Mouse (Mus musculus) gastrocnemius, adult 8-10 months (tissue): Measurements from ENCODE around the gene Pcnt. TPM values are rescaled to one million over a fixed set of nuclear protein-coding genes. Genes with fewer than 3 reads are reported as not detected.

ENCODE experiments used
- DNase-seq, 2 experiments: peaks; one replicate each; pipeline ENCODE4 v3.0.0; 2022; ENCODE audit warnings: low spot score in 2 of 2
- total RNA-seq, 4 experiments: library from RNA; stranded (reverse); gene quantifications; 2 replicates each; pipeline ENCODE4 v1.2.4; 2022

Pcnt gene
- total RNA-seq, 4 experiments from 2014 or later, result 53.2 to 69.0 (median 59.0) TPM

- DNase-seq, result peak; percentile 66 to 87
Observed at GRCm38 (mm10) chr10:76416811-76417210, 25.8 kb downstream of the Pcnt start.

GRCm38 (mm10) chr10:76408520-76408919, 34.1 kb downstream of the Pcnt start:
- DNase-seq, result no peak

GRCm38 (mm10) chr10:76392596-76392995, 50.0 kb downstream of the Pcnt start:
- peak; percentile 28 to 47 for DNase-seq

GRCm38 (mm10) chr10:76391786-76392185, 50.8 kb downstream of the Pcnt start:
- DNase-seq, result peak in 1 of 2 experiments; percentile 18

DNA sequence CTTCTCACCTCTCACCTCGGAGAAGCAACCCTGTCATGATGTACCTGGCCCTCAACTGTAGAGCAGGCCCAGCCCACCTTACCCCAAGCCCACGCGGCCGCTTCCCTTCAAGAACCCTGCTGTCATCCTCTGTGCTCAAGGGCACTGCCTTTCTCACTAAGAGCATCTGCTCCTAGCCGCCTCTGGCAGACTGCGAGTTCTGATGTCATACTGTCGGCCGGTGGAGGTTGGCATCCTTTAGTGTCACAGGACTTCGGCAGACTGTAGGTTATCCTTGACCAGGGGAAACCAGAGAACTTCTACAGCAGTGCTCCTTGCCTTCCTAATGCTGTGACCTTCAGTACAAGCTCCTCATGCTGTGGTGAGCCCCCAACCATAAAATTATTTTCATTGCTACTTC, 51.4 kb downstream of the Pcnt start:
- DNase-seq, result no peak

DNA sequence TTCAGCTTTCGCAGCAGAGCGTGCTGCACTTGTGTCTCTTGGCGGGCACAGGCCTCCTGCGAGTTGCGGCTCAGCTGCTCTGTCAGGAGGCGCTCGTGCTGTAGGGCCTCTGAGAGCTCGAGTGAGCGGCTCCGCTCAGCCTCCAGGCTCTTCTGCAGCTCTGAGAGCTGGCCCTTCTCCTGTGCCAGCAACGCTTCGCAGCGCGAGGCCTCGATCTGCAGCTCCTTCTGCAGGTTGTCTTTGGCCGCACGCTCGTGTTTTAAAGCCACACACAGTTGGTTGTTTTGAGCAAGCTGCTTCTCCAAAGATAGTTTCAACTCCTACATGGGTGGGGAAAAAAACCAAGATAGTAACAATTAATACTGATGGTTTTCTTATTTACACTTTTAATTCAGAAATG, 67.6 kb downstream of the Pcnt start:
- DNase-seq, result no peak

DNA sequence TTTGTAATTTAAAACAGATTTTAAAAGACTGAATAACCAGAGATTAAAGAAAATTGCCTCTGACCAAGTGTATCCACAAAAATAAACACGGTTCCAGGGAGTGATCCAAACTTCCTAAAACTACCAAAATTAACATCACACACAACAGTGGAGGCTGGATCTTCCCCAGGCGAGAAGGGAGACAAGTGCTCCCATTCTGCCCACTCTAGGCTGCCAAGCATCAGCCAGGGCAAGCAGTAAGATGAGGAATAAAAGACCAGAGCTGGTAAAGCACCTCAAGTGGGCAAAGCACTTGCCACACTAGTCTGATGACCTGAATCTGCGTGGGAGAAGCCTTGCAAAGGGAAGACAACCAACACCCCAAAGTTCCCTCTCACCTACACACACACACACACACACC, 70.8 kb downstream of the Pcnt start:
- no peak for DNase-seq

GRCm38 (mm10) chr10:76368766-76369165, 73.8 kb downstream of the Pcnt start:
- DNase-seq, result no peak

DNA sequence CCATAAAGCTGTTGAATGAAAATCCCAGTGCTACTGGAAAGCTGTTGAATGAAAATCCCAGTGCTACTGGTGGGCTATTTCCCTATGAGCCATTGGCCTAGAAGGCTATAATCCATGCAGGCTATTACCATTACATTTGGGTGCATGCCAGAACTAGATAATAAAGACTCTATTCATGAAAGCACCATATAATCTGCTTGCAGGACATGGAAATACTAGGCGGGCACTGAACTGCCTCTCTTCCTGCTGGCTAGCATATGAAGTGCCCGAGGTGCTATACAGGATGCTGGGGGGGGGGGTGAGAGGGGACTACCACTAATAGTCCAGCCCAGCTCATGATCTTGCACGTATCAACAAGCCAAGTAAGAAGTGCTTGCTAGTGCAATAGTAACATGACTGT, 79.4 kb downstream of the Pcnt start:
- DNase-seq, result no peak

DNA sequence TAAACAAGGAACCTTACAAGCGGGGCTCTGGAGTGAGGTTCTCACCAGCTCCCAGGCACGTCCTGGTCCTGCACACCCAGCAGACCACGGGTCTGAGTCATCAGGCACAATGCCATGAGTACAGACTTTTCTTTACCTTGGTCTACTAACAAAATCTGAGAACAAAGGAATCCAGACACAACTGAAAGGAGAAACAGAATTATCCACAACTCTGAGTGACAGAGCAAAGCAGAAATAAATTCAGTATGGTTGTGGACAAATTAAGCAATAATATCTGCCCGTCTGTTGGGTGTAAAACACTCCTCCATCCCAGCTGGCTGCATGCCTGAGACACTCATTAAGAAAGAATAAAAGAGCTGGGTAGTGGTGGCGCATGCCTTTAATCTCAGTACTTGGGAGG, 84.1 kb downstream of the Pcnt start:
- DNase-seq, result no peak

DNA sequence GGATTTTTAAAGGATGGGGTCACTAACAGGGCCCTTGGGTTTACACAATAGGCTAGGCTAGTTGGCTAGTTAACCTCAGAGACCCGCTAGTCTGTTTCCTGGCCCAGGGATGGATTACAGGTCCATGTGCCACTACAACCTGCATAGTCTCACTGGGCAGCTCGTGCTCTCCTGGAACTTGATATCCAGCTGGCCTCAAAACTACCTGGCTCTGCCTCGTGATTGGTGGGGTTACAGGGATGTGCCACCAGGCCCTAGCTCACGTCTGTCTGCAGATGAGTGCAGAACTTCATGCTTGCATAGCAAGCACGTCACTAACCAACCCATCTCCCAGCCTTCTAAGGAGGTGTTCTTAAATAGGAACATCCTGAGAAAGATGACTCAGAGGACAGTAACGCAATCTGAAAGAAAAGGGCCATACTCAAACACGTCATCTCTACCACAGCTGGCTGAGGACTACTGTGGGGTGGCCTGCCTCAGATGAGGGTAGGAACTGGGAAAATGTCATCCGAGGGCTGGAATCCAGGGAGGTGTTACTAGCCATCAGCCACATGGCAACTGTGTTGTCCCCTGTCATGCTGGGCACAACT, 85.2 kb downstream of the Pcnt start:
- peak; percentile 13 to 31 for DNase-seq

GRCm38 (mm10) chr10:76354974-76355373, 87.6 kb downstream of the Pcnt start:
- DNase-seq, result no peak

DNA sequence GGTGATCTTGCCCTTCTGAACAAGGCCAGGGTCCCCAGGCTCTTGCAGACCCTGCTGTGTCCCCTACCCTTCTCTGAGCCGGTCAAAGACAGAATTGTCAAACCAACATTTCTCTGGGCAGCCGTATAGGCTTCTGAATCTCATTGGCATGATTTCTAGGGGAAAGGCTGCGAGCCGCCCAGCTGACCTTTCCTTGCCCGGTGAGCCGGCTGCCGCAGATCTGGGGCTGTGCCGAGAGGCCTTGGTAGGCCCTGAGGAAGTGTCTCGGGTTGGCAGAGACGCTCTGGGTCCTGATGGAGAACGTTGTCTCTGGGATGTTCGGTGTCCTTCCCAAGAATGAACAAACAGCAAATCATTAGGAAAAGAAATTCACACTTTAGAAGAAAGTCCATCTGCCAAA, 88.6 kb downstream of the Pcnt start:
- DNase-seq, result no peak

- no peak for DNase-seq
Observed at GRCm38 (mm10) chr10:76351953-76352352, 90.6 kb downstream of the Pcnt start.

DNA sequence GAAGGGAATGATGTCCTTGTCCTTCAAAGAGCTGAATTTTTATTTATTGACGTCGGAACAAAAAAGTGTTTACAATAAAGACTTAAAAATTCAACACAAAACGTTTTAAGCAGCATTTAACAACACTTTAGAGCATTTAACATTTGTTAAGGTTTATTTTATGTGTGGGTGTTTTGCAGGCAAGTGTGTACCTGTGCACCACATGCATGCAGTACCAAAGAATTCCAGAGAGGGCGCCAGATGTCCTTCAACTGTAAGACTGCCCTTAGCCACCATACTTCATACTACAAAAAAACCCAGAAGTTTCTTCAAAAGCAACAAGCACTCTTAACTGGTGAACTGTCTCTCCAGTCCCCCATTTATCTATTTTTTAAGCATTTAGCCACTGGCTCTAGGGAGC, 96.0 kb downstream of the Pcnt start:
- DNase-seq, result peak; percentile 32 to 42

DNA sequence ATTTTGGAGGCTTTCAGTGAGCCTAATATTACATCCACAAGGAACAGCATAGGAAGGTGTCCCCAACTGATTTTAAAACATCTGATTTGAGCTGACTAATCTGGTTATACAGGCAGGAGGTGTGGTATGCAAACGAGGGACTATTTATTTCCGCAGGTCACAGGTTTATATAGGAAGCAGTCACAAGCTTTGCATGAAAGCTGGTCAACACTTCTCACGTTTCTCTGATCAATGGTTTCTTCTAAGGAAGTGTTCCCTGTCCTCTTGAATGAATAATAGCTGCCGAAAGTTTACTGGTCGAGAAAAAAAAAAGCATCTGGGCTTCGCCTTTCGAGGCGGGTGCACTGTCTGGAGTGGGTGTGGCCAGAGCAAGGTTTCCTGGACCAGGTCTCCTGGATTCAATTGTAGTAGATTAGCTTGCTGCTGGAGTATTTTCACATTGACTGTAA, 96.5 kb downstream of the Pcnt start:
- DNase-seq, result no peak

GRCm38 (mm10) chr10:76345540-76345902, 97.1 kb downstream of the Pcnt start:
- DNase-seq, result no peak

GRCm38 (mm10) chr10:76344711-76345539, 97.7 kb downstream of the Pcnt start, which contains the start of gene Dip2a:
Gene Dip2a, minus strand, starts transcription at chr10:76345291.
- peak; percentile 92 to 93 for DNase-seq

DNA sequence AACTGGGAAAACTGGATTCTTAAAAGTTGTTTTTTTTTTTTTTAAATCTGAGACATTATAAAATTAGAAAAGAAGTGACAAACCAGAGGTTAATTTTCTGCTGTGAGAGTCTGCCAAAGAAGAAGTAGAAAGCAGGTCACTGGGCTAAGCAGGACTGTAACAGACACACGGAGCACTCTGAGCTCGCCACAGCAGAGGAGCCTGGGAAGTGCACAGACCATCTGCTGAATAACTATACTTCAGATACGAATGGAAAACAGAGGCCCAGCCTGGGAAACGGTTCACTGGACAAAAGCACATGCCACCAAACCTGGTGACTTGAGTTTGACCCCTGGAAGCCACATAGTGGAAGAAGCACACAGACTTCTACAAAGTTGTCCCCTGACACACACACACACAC, 108.2 kb downstream of the Pcnt start:
- DNase-seq, result no peak

DNA sequence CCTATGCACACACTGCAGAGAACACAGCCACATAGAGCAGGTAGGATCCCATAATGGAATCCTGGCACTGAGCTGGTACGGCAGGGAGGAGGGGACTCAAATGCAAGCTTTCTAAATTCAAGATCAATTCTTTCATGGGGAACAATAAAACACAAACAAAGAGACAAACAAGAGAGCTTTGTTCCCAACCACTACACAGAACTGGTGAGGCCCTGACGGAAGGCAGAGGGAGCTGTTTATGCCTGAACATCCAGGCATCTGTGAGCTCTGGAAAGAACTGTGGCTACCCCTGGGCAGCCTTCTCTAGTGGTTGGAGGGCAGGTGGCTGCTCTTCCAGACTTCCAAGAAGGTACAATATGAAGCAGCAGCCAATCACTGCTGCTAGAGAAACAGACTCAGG, 110.5 kb downstream of the Pcnt start:
- no peak for DNase-seq

DNA sequence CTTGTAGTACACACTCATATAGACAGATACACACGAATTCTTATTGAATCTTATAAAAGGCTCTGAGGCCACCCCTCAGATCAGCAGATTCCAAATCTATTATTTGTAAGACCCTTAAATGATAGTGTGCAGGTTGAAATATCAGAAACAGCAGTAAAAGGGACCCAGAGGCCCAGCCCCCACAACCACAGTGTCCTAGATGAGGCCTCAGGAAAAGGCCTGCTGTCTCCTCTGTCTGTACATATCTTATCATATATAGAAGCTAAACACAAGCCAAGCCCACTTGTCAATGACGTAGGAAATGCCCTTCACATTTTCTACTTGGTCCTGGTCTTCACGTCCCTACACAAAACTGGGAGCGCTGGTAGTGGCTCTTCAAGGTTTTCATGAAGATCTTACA, 113.5 kb downstream of the Pcnt start:
- no peak for DNase-seq

DNA sequence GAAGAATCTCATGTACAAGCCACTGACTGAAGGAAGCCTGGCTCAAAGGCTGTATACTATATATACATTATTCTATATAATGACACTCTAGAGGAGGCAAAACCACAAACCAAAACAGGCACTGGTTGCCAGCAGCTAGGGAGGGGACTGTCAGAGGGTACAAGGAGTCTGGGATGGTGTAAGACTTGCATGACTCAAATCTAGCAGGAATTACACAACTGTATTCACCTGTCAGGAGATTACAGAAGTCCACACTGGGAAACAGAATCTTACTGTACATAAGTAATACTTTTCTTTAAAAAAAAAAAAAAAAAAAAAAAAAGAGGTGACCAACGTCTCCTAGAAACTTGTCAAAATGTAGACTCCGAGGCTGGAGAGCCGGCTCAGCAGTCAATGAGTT, 114.0 kb downstream of the Pcnt start:
- no peak for DNase-seq
